Mouse (Mus musculus): ENCODE results near the gene Rrp1b. TPM values are rescaled to one million over a fixed set of nuclear protein-coding genes. Genes with fewer than 3 reads are reported as not detected.
A peak's percentile ranks its signal among the peaks of the same experiment; 100 is the strongest.
"Not testable (repeated sequence)": the region's sequence is repeated elsewhere in the genome, so short reads cannot be mapped to it uniquely, and the experiment has no call there.

The Rrp1b gene
- total RNA-seq, 2 experiments from 2014 or later = 16.8 to 18.3 TPM

DNA sequence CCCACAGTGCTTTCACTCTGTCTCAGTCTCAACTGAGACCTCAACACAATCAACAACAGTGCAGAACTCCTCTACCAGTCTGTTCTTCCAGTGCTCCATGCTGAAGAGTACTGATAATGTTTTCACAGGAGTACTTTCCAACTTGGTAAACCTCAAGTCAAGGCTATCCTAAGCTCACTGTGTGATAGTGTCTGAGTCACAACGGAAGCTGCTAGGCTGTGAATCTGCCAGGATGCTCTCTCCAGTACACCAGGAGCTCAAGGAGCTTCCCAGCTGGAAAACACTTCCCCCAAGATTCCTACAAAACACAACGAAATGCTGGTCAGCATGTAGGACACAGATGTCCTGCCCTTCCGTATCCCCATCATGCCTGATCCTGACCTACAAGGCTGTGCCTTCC is 7.6 kb upstream of the Rrp1b start:
- ATAC-seq (ENCODE audit: poor library complexity, severe bottlenecking) = no peak

DNA sequence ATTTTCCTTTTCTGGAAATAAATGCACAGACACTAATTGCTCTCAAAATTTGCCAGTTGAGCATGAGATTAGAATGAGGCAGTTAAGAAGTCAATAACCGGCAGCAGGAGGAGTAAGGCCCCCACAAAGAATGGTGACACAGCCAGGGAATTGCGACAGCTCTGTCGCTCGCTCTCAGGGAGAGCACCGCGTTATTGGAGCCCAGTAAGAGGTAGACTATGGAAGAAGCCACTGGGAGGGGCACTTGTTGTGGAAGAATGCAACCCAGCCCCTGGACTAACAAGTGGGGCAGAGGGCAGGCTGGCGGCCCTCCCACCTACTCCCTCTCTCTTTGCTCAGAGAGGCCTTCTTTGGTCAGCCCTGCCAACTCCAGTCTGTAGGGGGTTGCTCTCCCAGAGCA is 4.2 kb upstream of the Rrp1b start:
- no peak for ATAC-seq (ENCODE audit: poor library complexity, severe bottlenecking)

GRCm38 (mm10) chr17:32034322-32034721 is 1.6 kb upstream of the Rrp1b start:
- no peak for ATAC-seq (ENCODE audit: poor library complexity, severe bottlenecking)

- ATAC-seq (ENCODE audit: poor library complexity, severe bottlenecking) = no peak
Measured at GRCm38 (mm10) chr17:32036509-32037438, 874 bp downstream of the Rrp1b start.

DNA sequence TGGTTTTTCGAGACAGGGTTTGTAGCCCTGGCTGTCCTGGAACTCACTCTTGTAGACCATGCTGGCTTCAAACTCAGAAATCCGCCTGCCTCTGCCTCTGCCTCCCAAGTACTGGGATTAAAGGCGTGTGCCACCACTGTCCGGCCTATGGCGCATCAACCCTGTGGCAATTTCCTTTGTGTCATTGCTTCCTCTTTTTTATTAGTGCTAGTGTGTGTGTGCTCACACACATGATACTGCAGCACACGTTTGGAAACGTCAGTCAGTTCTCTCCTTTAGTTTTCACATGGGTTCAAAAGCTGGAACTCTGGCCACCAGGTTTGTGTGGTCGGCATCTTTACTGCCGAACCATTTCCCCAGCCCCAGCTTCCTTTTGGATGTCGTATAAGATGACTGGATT is 4.4 kb downstream of the Rrp1b start:
- ATAC-seq (ENCODE audit: poor library complexity, severe bottlenecking) = peak; percentile 88

DNA sequence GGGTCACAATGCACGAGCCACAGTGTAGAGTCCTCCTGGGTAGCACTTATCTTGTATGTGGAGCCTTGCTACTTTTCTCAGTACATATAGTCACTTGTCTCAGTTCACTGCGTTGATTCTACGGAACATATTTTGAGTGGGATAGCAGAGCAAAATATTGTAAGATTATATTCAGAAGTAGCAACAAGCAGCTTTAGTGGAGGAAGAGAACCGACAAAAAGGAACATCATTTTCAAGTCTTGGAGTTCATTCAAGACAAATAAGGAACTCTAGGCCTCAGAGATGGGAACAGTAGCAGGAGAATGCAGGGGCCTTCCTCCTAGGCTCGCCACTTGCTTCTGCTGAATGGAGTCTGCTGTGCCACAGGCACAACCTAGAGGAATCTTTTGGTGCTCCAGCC is 10.6 kb downstream of the Rrp1b start:
- ATAC-seq (ENCODE audit: poor library complexity, severe bottlenecking) = no peak

DNA sequence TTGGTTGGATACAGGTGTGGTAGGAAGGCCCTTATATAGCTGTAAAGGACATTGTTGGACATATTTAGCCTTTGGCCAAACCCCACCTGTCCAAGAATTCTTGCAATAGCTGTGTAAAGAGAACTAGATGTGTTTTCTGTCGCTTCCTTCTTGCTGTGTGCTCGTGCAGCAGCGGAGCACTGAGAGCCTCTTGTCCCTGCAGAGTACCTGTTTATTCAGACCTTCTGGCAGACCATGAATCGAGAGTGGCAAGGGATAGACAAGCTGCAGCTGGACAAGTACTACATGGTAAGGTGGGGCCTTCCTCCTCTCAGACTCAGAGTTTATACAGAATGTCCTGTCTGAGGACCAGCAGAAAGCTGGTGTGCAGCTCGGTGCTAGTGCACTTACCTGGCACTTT is 12.5 kb downstream of the Rrp1b start:
- no peak for ATAC-seq (ENCODE audit: poor library complexity, severe bottlenecking)

DNA sequence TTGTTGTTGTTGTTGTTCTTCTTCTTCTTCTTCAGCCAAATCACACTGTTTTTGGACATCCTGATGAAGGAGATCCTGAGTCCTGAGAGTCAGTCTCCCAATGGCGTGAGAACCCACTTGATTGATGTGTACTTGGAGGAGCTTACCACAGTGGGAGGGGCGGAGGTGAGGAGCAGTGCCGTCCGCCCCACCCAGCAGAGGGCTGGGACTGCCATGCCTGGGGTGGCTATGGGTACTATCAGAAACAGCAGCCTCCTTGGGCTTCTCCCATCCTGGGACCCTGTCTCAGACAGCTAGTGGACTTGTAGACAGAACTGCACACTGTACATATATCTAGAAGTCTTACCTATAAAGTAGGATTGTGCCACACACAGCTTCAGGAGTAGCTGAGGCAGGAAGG is 14.0 kb downstream of the Rrp1b start:
- no peak for ATAC-seq (ENCODE audit: poor library complexity, severe bottlenecking)

DNA sequence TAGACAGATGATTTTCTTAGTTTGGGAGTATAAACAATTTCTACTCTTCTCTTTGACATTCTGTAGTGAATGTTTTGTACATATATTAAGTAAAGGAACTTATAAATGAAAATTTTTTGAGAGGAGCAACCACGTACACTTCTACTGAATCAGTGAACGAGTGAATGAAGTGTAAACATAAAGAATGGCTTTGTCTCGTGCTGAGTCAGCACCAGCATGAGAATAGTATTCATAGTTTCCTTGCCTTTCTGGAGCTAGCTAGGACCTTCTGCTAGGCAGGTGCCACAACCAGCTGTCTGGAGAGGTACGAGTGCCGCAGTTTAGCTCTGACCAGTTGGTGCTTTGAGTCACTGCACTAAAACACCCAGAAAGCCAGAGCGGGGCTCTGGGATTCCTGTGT is 14.7 kb downstream of the Rrp1b start:
- no peak for ATAC-seq (ENCODE audit: poor library complexity, severe bottlenecking)

DNA sequence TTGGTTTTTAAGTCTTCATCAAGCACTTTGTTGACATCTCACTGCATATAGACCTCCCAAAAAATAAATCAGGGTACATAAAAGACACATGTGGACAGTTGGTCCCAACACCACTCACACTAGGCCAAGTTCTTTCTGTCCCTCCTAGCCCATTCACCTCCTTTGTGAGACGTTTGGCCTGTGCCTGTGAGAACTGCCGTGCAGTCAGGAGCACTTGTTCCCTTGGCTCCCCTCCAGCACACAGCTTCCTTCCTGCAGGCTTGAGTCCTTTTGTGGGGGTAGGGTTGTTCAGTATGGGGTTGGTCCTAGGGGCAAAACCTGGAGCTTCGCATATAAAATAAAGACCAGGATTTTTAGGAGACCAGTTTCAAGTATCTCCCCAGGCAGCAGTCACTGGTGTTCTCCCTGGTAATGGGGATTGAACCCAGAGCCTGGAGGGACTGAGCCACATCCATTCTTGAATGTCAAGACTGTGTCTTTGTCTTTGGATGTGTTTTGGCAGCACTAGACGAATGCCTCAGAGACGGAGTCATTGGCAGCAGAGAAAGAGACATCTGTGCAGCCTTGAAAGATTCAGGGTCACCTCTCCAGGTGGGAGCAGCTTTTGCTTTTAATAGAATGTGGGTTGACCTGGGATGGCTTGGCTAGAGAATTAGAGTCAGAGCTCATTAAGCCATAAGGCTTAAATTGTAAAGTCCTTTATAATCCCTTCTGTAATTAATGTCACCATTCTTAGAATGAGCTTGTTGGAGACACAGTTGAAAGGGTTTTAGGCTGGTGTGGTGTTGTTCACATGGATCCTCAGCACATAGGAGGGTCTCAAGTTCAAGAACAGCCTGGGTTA is 16.6 kb downstream of the Rrp1b start:
- no peak for ATAC-seq (ENCODE audit: poor library complexity, severe bottlenecking)

DNA sequence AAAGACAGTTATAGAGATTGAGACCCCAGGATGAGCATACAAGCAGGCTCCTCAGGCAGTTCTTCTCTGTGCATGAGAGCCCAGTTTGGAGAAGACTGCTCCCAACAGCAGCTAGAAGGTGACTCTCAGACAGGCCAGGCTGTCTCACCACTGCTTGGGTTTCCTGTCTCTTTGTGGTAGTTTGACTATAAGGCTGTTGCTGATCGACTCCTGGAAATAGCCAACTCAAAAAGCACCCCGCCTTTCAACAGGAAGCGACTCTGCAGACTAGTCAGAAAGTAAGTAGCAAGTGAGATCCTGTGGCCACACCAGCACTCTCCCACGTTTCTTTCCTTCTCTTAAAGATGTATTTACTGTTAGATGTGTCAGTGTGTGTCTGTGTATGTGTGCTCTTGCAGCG is 17.8 kb downstream of the Rrp1b start:
- peak; percentile 30; the same call in 1 of the 2 replicates for ATAC-seq (ENCODE audit: poor library complexity, severe bottlenecking)

GRCm38 (mm10) chr17:32057843-32058242 is 21.9 kb downstream of the Rrp1b start:
- no peak for ATAC-seq (ENCODE audit: poor library complexity, severe bottlenecking)

DNA sequence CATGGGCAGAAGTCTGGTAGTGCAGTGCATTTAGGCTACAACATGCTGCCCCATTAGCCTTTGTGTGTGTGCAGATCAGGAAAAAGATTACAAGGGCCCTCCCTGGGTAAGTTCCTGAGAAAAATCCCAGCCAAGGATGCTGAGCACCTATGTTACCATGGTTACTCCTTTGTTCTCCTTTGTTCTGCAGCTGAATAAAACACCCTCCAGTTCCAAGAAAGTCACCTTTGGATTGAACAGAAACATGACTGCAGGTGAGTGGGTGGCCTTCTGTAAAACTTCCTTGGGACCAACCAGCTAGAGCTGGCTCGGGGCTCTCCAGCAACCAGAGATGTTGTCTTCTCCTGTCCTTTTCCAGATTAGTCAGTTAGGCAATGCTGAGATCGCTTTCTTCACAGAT is 23.2 kb downstream of the Rrp1b start:
- no peak for ATAC-seq (ENCODE audit: poor library complexity, severe bottlenecking)

DNA sequence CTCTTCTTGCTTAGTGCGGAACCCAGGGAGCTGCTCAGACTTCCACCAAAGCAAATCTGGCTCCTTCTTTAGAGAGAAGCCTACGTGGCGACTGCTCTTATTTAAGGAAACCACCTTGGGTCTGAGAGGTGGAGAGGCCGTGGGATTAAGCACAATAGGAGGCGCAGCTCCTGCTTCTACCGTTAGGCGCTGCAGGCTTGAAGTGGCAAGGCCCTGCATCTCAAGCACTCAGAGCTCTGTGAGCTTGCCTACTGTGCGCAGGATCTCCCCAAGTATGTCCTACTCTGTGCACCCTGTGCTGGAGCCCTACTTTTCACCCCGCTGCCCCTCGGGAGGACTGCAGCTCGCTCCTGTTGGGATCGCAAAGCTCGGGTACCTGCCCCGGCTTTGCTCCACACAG is 25.3 kb downstream of the Rrp1b start:
- no peak for ATAC-seq (ENCODE audit: poor library complexity, severe bottlenecking)

GRCm38 (mm10) chr17:32063654-32064053 is 27.8 kb downstream of the Rrp1b start:
- ATAC-seq (ENCODE audit: poor library complexity, severe bottlenecking) = no peak

DNA sequence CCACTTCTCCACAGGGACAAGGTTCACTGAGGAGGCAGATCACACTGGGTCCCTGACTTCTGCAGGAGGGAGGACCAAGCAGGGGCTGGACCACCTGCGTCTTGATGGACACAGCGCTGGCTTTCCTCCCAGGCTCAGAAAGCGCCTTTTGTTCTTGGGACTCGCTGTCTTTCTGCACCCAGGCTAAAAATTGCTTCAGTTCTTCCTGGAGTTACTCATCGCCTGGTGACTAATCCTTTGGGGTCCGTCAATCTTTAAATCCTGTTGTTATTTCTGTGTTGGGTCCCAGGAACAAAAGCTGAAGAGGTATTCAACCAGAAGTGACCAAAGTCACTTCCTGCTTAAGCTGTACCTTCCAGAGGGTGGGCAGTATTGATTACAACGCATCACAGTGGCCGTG is 28.9 kb downstream of the Rrp1b start:
- ATAC-seq (ENCODE audit: poor library complexity, severe bottlenecking) = not testable (repeated sequence)

DNA sequence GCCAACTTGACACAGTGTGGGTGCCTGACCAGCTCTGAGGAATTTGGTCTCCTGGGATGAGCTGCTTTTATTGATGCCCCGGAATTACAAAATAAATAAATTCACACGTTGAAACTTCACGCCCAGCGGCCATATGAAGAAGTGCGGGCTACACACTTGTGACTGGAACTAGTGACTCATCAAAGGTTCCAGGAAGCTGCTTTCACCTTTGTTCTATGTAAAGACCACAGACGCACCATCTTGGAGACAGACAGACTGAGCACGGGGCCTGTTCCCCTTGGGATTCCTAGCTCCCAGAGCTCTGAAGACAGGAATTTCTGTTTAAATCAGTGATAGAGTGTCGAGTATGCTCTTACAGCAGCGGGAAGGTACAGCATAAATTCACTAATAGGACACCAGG is 31.6 kb downstream of the Rrp1b start:
- ATAC-seq (ENCODE audit: poor library complexity, severe bottlenecking) = no peak; the same call in 1 of the 2 replicates

GRCm38 (mm10) chr17:32068381-32068780 is 32.5 kb downstream of the Rrp1b start:
- no peak for ATAC-seq (ENCODE audit: poor library complexity, severe bottlenecking)

- no peak for ATAC-seq (ENCODE audit: poor library complexity, severe bottlenecking)
Measured at GRCm38 (mm10) chr17:32068810-32069209, 32.9 kb downstream of the Rrp1b start.

GRCm38 (mm10) chr17:32073359-32073758 is 37.5 kb downstream of the Rrp1b start:
- peak; percentile 90 for ATAC-seq (ENCODE audit: poor library complexity, severe bottlenecking)

- no peak for ATAC-seq (ENCODE audit: poor library complexity, severe bottlenecking)
Measured at GRCm38 (mm10) chr17:32074658-32075057, 38.8 kb downstream of the Rrp1b start.

GRCm38 (mm10) chr17:32075164-32075563 is 39.3 kb downstream of the Rrp1b start:
- ATAC-seq (ENCODE audit: poor library complexity, severe bottlenecking) = peak; percentile 33

Data from megakaryocyte, adult 5-6 weeks (primary cell).